Mouse (Mus musculus) liver, embryonic 16.5 days (tissue): ENCODE data around the gene Dtx3. TPM values are rescaled to one million over a fixed set of nuclear protein-coding genes. Genes with fewer than 3 reads are reported as not detected.

Source experiments
- ATAC-seq: fragments of 200-750 bp; cut with Nextera tagmentation; 2 replicates; pipeline ENCODE4 v1.8.0; 2017; ENCODE audit warnings: low read depth, mild to moderate bottlenecking, moderate number of reproducible peaks, moderate library complexity
- H3K27ac ChIP-seq: fragments of 300-500 bp; sonication (generic); 2 replicates; pipeline ENCODE4 v1.5.1; 2014; ENCODE audit warnings: mild to moderate bottlenecking, low read length
- H3K27me3 ChIP-seq: fragments of 300-500 bp; sonication (generic); 2 replicates; pipeline ENCODE4 v1.6.1; 2014; ENCODE audit warnings: low read depth, low read length, mixed read lengths; ENCODE audit not compliant: control insufficient read depth, insufficient read depth
- H3K36me3 ChIP-seq: fragments of 300-500 bp; sonication (generic); 2 replicates; pipeline ENCODE4 v1.6.1; 2014; ENCODE audit warnings: mild to moderate bottlenecking; ENCODE audit not compliant: control insufficient read depth, insufficient read depth
- H3K4me1 ChIP-seq: fragments of 300-500 bp; sonication (generic); 2 replicates; pipeline ENCODE4 v1.6.1; 2014; ENCODE audit warnings: low read depth, low read length, mixed read lengths; ENCODE audit not compliant: control insufficient read depth
- H3K4me2 ChIP-seq: fragments of 300-500 bp; sonication (generic); 2 replicates; pipeline ENCODE4 v1.6.1; 2014; ENCODE audit warnings: low read depth, low read length, mixed read lengths
- H3K4me3 ChIP-seq: fragments of 300-500 bp; sonication (generic); 2 replicates; pipeline ENCODE4 v1.5.1; 2014; ENCODE audit warnings: low read depth, mild to moderate bottlenecking, low read length
- H3K9ac ChIP-seq: fragments of 300-500 bp; sonication (generic); 2 replicates; pipeline ENCODE4 v1.6.1; 2014; ENCODE audit warnings: low read depth, low read length
- H3K9me3 ChIP-seq: fragments of 300-500 bp; sonication (generic); replicated peaks from 2 replicates; pipeline ENCODE4 v1.6.1; 2016; ENCODE audit warnings: low read length; ENCODE audit not compliant: control insufficient read depth
- WGBS: fragments of 180-500 bp; shearing (Covaris S2); extraction: QIAGEN DNeasy Blood & Tissue Kit; methylation state at CpG from one replicate; pipeline ENCODE4 v1.1.7; 2014; ENCODE audit not compliant: insufficient replicate concordance; 5-methylcytosine and 5-hydroxymethylcytosine counted together
- polyA plus RNA-seq: library from polyadenylated mRNA; unstranded; fragments of >200 nt; fragmentation: Nextera tagmentation; extraction: Ambion mirVana; gene quantifications from 2 replicates; pipeline ENCODE4 v1.2.1, GENCODE M21; 2015

The Dtx3 gene
- polyA plus RNA-seq, 1 experiment from 2014 or later = 14.8 TPM

DNA sequence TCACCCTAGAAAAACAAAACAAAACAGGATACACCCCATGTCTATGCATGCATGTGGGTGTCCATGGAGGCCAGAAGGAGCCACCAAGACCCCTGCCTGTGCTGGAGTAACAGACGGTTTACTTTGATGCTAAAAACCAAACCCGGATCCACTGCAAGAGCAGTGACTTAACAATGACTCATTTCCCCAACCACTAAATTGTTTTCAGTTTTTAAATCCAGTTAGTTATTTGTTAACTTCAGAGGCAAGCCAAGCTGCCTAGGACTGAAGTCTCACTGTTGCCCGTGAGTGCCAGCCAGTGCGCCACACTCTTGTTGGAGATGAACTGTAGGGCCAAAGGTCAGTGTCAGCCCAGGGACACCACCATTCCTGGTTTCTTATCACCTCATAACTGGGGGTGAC, 45.1 kb downstream of the Dtx3 start:
- Histone ChIP-seq H3K27me3 (no peaks in the 10 kb centered on the region), H3K9ac (no peak overlapping the region), H3K9me3 (no peaks in the 10 kb centered on the region), H3K4me1 (peaks cover 7% of the 10 kb centered on the region), H3K36me3 (no peaks in the 10 kb centered on the region), H3K4me2 (no peak overlapping the region), H3K4me3 (no peak overlapping the region), H3K27ac (0 out of 2 replicates have a peak overlapping the region, but pooled peaks have one; percentile 11)
- WGBS = 57% methylated on average over 4 of the region's 4 CpGs
- ATAC-seq = peak; percentile 58

DNA sequence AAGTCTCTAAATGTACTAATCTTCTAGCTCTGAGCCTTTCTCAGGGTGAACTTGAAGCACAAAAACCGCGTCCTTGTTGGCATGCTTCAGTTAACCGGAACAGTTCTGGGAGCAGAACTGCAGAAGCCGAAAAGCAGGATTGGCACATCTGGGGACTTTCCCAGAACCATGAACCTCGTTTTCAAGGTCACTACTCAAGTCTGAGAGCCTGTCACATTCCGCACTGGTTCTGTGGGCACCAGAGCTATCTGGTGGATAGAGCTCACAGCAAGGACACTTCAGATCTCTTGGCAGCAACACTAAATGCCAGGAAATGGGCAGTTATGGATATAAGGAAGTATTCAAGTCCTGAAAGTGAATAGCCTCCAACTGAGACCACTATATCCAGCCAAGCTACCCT, 48.4 kb downstream of the Dtx3 start:
- Histone ChIP-seq H3K27me3 (no peaks in the 10 kb centered on the region), H3K36me3 (no peaks in the 10 kb centered on the region), H3K4me2 (no peak overlapping the region), H3K9me3 (no peaks in the 10 kb centered on the region), H3K27ac (no peak overlapping the region), H3K4me1 (peaks cover 7% of the 10 kb centered on the region), H3K9ac (no peak overlapping the region), H3K4me3 (no peak overlapping the region)
- 62% methylated on average over 6 of the region's 6 CpGs for WGBS
- ATAC-seq = no peak

DNA sequence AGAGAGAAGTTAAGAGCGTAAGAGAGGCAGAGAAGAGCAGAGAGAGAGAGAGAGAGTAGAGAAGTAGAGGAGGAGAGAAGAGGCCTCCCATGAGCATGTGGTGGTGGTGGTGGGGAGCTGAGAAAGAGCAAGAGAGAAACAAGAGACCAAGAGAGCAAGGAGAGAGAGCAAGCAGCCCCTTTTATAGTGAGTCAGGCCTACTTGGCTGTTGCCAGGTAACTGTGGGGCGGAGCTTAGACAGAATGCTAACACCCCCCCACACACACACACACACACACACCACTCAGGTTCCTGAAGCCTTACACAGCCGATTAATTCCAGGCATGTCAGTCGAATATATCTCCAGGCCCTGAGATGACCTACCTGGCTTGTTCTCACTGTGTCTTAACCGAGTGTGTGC, 50.2 kb downstream of the Dtx3 start:
- Histone ChIP-seq H3K9me3 (no peaks in the 10 kb centered on the region), H3K4me1 (no peaks in the 10 kb centered on the region; the same call in 1 of the 2 replicates), H3K9ac (no peak overlapping the region), H3K27ac (no peak overlapping the region), H3K4me3 (no peak overlapping the region), H3K4me2 (no peak overlapping the region), H3K36me3 (no peaks in the 10 kb centered on the region), H3K27me3 (no peaks in the 10 kb centered on the region)
- no peak for ATAC-seq
- WGBS = 70% methylated on average over 5 of the region's 5 CpGs

DNA sequence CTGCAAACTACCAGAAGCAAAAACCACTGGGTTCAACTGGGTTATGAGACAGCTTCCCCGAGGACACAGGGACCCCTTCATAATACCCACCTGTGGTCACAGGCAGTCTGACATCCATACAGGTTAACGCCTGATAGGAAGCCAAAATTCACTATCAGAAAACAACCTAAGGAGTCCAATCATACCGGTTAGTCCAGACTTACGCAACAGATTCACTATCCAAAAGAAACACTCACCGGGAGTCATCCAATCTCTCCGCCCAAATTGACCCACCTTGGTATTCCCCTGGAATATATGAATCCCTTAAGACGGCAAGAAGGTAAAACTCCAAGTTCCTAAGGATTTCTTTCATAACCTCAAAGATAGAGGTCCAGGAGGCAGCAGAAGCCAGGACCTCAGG, 51.0 kb downstream of the Dtx3 start:
- Histone ChIP-seq H3K36me3 (no peaks in the 10 kb centered on the region), H3K4me3 (no peak overlapping the region), H3K27me3 (no peaks in the 10 kb centered on the region), H3K4me2 (no peak overlapping the region), H3K27ac (no peak overlapping the region), H3K9me3 (no peaks in the 10 kb centered on the region), H3K4me1 (no peaks in the 10 kb centered on the region; the same call in 1 of the 2 replicates), H3K9ac (no peak overlapping the region)
- no peak for ATAC-seq
- 59% methylated on average over 7 of the region's 7 CpGs for whole genome bisulfite sequencing

DNA sequence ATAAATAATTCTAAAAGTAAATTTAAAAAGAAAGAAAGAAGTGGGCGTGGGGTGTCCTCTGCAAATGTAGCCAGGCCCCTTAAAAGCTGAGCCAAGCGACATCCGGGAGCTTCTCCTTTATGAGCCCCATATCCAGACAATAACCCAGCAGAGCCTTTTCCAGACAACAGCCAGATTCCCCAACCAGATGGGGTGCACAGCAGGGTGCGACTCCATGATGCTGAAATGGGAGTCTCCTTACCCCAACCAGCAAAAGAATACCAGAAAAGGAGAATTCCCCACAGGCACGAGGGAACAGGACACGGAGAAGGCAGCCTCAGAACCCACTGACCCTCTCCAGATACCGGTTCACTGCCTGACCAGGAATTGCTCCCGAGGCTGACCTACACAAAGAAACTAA, 52.3 kb downstream of the Dtx3 start:
- Histone ChIP-seq H3K27me3 (no peaks in the 10 kb centered on the region), H3K27ac (no peak overlapping the region), H3K4me3 (no peak overlapping the region), H3K9ac (no peak overlapping the region), H3K4me2 (no peak overlapping the region), H3K4me1 (peaks cover 8% of the 10 kb centered on the region), H3K36me3 (no peaks in the 10 kb centered on the region), H3K9me3 (no peaks in the 10 kb centered on the region)
- WGBS = 75% methylated on average over 8 of the region's 8 CpGs
- no peak for ATAC-seq

DNA sequence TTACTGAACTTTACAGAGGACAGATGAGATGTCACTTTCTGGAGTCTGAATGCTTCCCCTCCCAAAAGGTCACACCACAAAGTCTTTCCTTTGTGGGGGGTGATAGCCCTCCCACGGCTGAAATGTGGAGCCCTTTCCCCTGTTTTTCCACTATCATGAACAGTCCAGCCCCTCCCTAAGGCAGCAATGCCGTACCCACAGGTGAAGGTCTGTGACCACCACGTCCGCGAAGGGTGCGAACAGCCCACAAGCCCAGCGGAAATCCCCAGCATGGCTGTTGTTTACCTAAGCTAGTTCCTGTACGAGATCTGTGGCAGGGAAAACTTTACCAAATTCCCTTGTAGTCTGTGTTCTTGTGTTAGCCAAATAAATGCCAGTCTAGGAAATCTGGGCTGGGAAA, 54.0 kb downstream of the Dtx3 start:
- 51% methylated on average over 8 of the region's 8 CpGs for WGBS
- Histone ChIP-seq H3K4me1 (peaks cover 18% of the 10 kb centered on the region), H3K9me3 (no peaks in the 10 kb centered on the region), H3K27ac (no peak overlapping the region), H3K27me3 (no peaks in the 10 kb centered on the region), H3K36me3 (no peaks in the 10 kb centered on the region), H3K4me3 (no peak overlapping the region), H3K9ac (no peak overlapping the region), H3K4me2 (no peak overlapping the region)
- ATAC-seq = no peak

DNA sequence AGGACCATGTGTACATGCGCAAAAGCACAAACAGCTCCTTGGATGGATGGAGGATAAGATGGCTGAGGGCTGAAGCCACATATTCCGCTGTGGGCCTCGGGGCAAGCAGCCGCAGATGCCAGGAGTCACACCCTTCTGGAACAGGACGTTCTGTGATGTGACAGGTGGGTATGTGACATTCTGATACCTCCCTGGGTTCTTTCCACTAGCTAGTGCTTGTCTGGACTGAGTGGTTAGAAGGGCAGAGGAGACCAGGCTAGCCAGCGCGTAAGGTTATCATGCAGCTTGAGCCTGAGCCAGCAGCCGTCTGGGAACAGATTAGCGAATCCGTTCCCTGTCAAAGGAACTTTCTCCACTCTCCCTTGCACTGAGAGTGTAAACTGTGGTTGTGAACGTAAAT, 54.6 kb downstream of the Dtx3 start:
- H3K9me3 ChIP-seq = no peaks in the 10 kb centered on the region
- 69% methylated on average over 11 of the region's 11 CpGs for WGBS
- no peak for ATAC-seq

More for the DNA sequence above, 54.6 kb downstream of the Dtx3 start:
- Histone ChIP-seq H3K4me1 (peaks cover 23% of the 10 kb centered on the region), H3K4me3 (no peak overlapping the region), H3K4me2 (no peak overlapping the region), H3K27ac (no peak overlapping the region), H3K27me3 (no peaks in the 10 kb centered on the region), H3K9ac (no peak overlapping the region), H3K36me3 (no peaks in the 10 kb centered on the region)

Other genes starting within 250 kb of the Dtx3 start
- gene Ctdsp2, start 217.0 kb downstream of the Dtx3 start, polyA plus RNA-seq = 11.1 and 12.2 TPM in 2 replicates
- 0.09 TPM in 1 of 2 replicates, not detected in the other for gene Avil, start 195.0 kb downstream of the Dtx3 start, polyA plus RNA-seq
- 37.1 and 40.1 TPM in 2 replicates for gene Tsfm, start 164.9 kb downstream of the Dtx3 start, polyA plus RNA-seq
- 13.4 and 13.5 TPM in 2 replicates for gene Mettl1, start 154.3 kb downstream of the Dtx3 start, polyA plus RNA-seq
- 0.09 and 0.21 TPM in 2 replicates for gene Eef1akmt3, start 154.2 kb downstream of the Dtx3 start, polyA plus RNA-seq
- gene Cyp27b1, start 147.5 kb downstream of the Dtx3 start, polyA plus RNA-seq = 0.04 TPM in 1 of 2 replicates, not detected in the other
- not detected in 2 replicates for gene March9, start 135.5 kb downstream of the Dtx3 start, polyA plus RNA-seq
- gene Cdk4, start 132.2 kb downstream of the Dtx3 start, polyA plus RNA-seq = 293 and 317 TPM in 2 replicates
- gene Tspan31, start 125.5 kb downstream of the Dtx3 start, polyA plus RNA-seq = 87.4 and 96.7 TPM in 2 replicates
- gene Agap2, start 120.4 kb downstream of the Dtx3 start, polyA plus RNA-seq = 0.71 and 1.2 TPM in 2 replicates
- 58.9 and 65.6 TPM in 2 replicates for gene Os9, start 74.6 kb downstream of the Dtx3 start, polyA plus RNA-seq
- gene B4galnt1, start 30.5 kb downstream of the Dtx3 start, polyA plus RNA-seq = 18.7 and 24.3 TPM in 2 replicates
- gene Slc26a10, start 15.1 kb downstream of the Dtx3 start, polyA plus RNA-seq = 2.2 and 2.7 TPM in 2 replicates
- 4.8 and 5.7 TPM in 2 replicates for gene Arhgef25, start 5.6 kb downstream of the Dtx3 start, polyA plus RNA-seq
- gene Pip4k2c, start 15.9 kb upstream of the Dtx3 start, polyA plus RNA-seq = 39.1 and 40.1 TPM in 2 replicates
- gene Kif5a, start 67.6 kb upstream of the Dtx3 start, polyA plus RNA-seq = 0.09 and 0.11 TPM in 2 replicates
- 65.9 TPM in 2 replicates for gene Dctn2, start 70.6 kb upstream of the Dtx3 start, polyA plus RNA-seq
- 5.7 and 6.5 TPM in 2 replicates for gene Mbd6, start 93.3 kb upstream of the Dtx3 start, polyA plus RNA-seq
- gene Mars, start 116.1 kb upstream of the Dtx3 start, polyA plus RNA-seq = 100 and 109 TPM in 2 replicates
- 12.2 and 13.2 TPM in 2 replicates for gene Arhgap9, start 126.2 kb upstream of the Dtx3 start, polyA plus RNA-seq
- gene Gli1, start 146.2 kb upstream of the Dtx3 start, polyA plus RNA-seq = 0.15 and 0.21 TPM in 2 replicates
- gene Inhbe, start 158.7 kb upstream of the Dtx3 start, polyA plus RNA-seq = 0.78 and 0.99 TPM in 2 replicates
- 4.3 and 5.9 TPM in 2 replicates for gene Inhbc, start 174.7 kb upstream of the Dtx3 start, polyA plus RNA-seq
- 10.2 and 13.3 TPM in 2 replicates for gene R3hdm2, start 184.6 kb upstream of the Dtx3 start, polyA plus RNA-seq